Mouse (Mus musculus) monocyte, adult 59 days (primary cell): ENCODE data around the gene Mettl5. TPM values are rescaled to one million over a fixed set of nuclear protein-coding genes. Genes with fewer than 3 reads are reported as not detected.

Source experiments
- total RNA-seq, 2 experiments: library from RNA; stranded (reverse); gene quantifications; one replicate each; pipeline ENCODE4 v1.2.4; 2023

Gene Mettl5
- 10 to 100 TPM; 11.6 to 13.5 TPM for total RNA-seq

GRCm38 (mm10) chr2:69885451-69886305 lies at the start of gene Mettl5:
Gene Mettl5 (minus strand): TSS chr2:69885615.

GRCm38 (mm10) chr2:69897039-69897617 lies 11.7 kb upstream of the Mettl5 start, which contains the start of gene Ubr3:
Gene Ubr3 (plus strand): TSS chr2:69897246.

GRCm38 (mm10) chr2:69861485-69862091 lies 23.8 kb downstream of the Mettl5 start, which contains the start of gene Ssb:
Gene Ssb (plus strand): TSS chr2:69861562.

DNA sequence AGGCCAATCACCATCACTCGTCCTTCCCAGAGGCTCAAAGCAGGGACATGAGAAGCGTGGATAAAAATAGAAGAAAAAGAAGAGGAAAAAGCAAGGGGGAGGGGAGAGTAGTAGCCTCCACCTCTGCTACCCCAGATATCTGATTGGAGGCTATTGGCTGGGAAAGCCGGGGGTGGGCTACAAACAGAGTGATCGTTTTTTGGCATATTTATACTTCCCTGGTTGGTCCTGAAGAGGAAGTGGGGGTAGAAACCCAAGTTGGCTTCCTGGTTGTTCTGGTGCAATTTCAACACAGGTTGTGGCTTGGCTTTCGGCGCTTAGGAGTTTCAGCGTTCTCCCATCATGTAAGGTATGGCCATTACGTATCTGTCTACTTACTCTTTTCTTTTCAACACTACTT lies 63.7 kb downstream of the Mettl5 start, which contains the start of gene Klhl23:
TSS of gene Klhl23 (plus strand) at position 234 of the 400 bp plus-strand sequence.

Other genes starting within 250 kb of the Mettl5 start
- gene Bbs5, start 238.4 kb downstream of the Mettl5 start, total RNA-seq = 1 to 10 TPM; 2.6 to 2.7 TPM
- 1 to 10 TPM; 1.5 to 1.8 TPM for gene Klhl41, start 215.5 kb downstream of the Mettl5 start, total RNA-seq
- gene Fastkd1, start 172.1 kb downstream of the Mettl5 start, total RNA-seq = 10 to 100 TPM; 15.7 to 16.9 TPM
- 10 to 100 TPM; 75.7 to 89.1 TPM for gene Ppig, start 163.1 kb downstream of the Mettl5 start, total RNA-seq
- gene Ccdc173, start 96.0 kb downstream of the Mettl5 start, total RNA-seq = under 1 TPM; 0.27 to 0.89 TPM
- 10 to 100 TPM; 18.4 to 23.1 TPM for gene Phospho2, start 96.0 kb downstream of the Mettl5 start, total RNA-seq
- gene Klhl23, start 63.7 kb downstream of the Mettl5 start, total RNA-seq = under 1 TPM; 0.34 to 0.36 TPM
- 100 to 1,000 TPM; 116 to 124 TPM for gene Ssb, start 24.1 kb downstream of the Mettl5 start, total RNA-seq
- gene Ubr3, start 11.6 kb upstream of the Mettl5 start, total RNA-seq = 10 to 100 TPM; 58.4 to 59.7 TPM
- not detected for gene Myo3b, start 153.5 kb upstream of the Mettl5 start, total RNA-seq